In genomic region chr16:36068356-36068755, GRCm38 (mm10) we compare ENCODE assay signal across 17 mouse cellular contexts. TPM values are rescaled to one million over a fixed set of nuclear protein-coding genes. Genes with fewer than 3 reads are reported as not detected.
DNase-seq lines count a peak whose midpoint lies in the region; ATAC-seq and TF ChIP-seq lines count a peak whose summit lies in the region.
"Had no signal": no experiment of that assay in that cellular context is flagged by ENCODE, and none has a peak within 500 bp of the region (broad histone marks: within the 10 kb centered on the region; RNA-seq: fewer than 3 reads in every experiment).

No protein-coding gene starts in this region.

- peaks cover 3% of the 10 kb centered on the region; the same call in 1 of the 2 replicates for H3K36me3 ChIP-seq in forebrain, embryonic 14.5 days (ENCODE audit: control insufficient read depth, insufficient read depth, low read length)
- H3K36me3 ChIP-seq in forebrain, embryonic 15.5 days, result no peaks in the 10 kb centered on the region
- no peaks in the 10 kb centered on the region for H3K36me3 ChIP-seq in hindbrain, embryonic 13.5 days
- no peaks in the 10 kb centered on the region for H3K36me3 ChIP-seq in hindbrain, embryonic 16.5 days (ENCODE audit: control insufficient read depth, insufficient read depth, low read length)
- peaks cover 0 to 46% of the 10 kb centered on the region in 2 experiments for H3K36me3 ChIP-seq in CH12.LX (replicated peaks in 1 of 2; ENCODE audit: control insufficient read depth in 1 of 2, insufficient read depth in 1 of 2, low read length in 1 of 2)
- H3K36me3 ChIP-seq in intestine, embryonic 15.5 days, result no peaks in the 10 kb centered on the region
- H3K36me3 ChIP-seq: embryonic facial prominence, embryonic 12.5 days; midbrain, embryonic 15.5 days had no signal

- TF ChIP-seq POLR2A in CH12.LX (IDR thresholded peaks at IDR 0.05; ENCODE audit: low read depth, low read length), result no peak

- H3K27ac ChIP-seq in forebrain, embryonic 14.5 days (ENCODE audit: low read depth, low read length), result no peak overlapping the region
- no peak overlapping the region for H3K27ac ChIP-seq in forebrain, embryonic 15.5 days (replicated peaks)
- H3K27ac ChIP-seq in hindbrain, embryonic 13.5 days, result no peak overlapping the region
- H3K27ac ChIP-seq in hindbrain, embryonic 16.5 days (ENCODE audit: low read depth, low read length), result no peak overlapping the region
- H3K27ac ChIP-seq in CH12.LX (ENCODE audit: insufficient read depth, low read depth), result no peak overlapping the region
- no peak overlapping the region for H3K27ac ChIP-seq in intestine, embryonic 15.5 days
- H3K27ac ChIP-seq: embryonic facial prominence, embryonic 12.5 days; midbrain, embryonic 15.5 days; neural tube, embryonic 13.5 days had no signal

- no peak for TF ChIP-seq EP300 in CH12.LX (IDR thresholded peaks at IDR 0.05; ENCODE audit: low read length)

- TF ChIP-seq RAD21 in CH12.LX (IDR thresholded peaks at IDR 0.05; ENCODE audit: low read depth, low read length), result no peak

- DNase-seq in forebrain, embryonic 14.5 days (ENCODE audit: low spot score), result peak; percentile 59
- peak; percentile 24 for DNase-seq in CH12.LX (ENCODE audit: extremely low read depth)
- DNase-seq in ovary, postnatal 36 days (ENCODE audit: low spot score), result no peak
- DNase-seq in layer of hippocampus, postnatal 14 days (ENCODE audit: low spot score in 2 of 2), result no peak
- DNase-seq: adrenal gland, adult 2 months; cerebellum, adult 9-11 months; gastrocnemius, postnatal 14 days; kidney, postnatal 25 days; layer of hippocampus, postnatal 36 days had no signal

- H3K9ac ChIP-seq in forebrain, embryonic 14.5 days (ENCODE audit: low read length), result no peak overlapping the region
- H3K9ac ChIP-seq in forebrain, embryonic 15.5 days (replicated peaks), result no peak overlapping the region
- 0 out of 2 replicates have a peak overlapping the region, but pooled peaks have one; percentile 5 for H3K9ac ChIP-seq in hindbrain, embryonic 13.5 days
- no peak overlapping the region for H3K9ac ChIP-seq in hindbrain, embryonic 16.5 days (ENCODE audit: low read depth, low read length)
- no peak overlapping the region for H3K9ac ChIP-seq in CH12.LX (ENCODE audit: insufficient read depth, low read depth)
- no peak overlapping the region for H3K9ac ChIP-seq in intestine, embryonic 15.5 days
- H3K9ac ChIP-seq: embryonic facial prominence, embryonic 12.5 days; midbrain, embryonic 15.5 days; neural tube, embryonic 13.5 days had no signal

- H3K4me2 ChIP-seq in forebrain, embryonic 14.5 days (ENCODE audit: low read length), result no peak overlapping the region
- H3K4me2 ChIP-seq in forebrain, embryonic 15.5 days (replicated peaks), result no peak overlapping the region
- H3K4me2 ChIP-seq in hindbrain, embryonic 13.5 days, result no peak overlapping the region
- no peak overlapping the region for H3K4me2 ChIP-seq in hindbrain, embryonic 16.5 days (ENCODE audit: low read length)
- H3K4me2 ChIP-seq in CH12.LX (ENCODE audit: insufficient read depth, low read depth, poor library complexity, severe bottlenecking), result no peak overlapping the region
- H3K4me2 ChIP-seq in intestine, embryonic 15.5 days (replicated peaks), result peak overlapping the region; percentile 17; the same call in 1 of the 2 replicates
- H3K4me2 ChIP-seq: embryonic facial prominence, embryonic 12.5 days; midbrain, embryonic 15.5 days; neural tube, embryonic 13.5 days had no signal

- peaks cover 22% of the 10 kb centered on the region for H3K79me2 ChIP-seq in CH12.LX (replicated peaks; ENCODE audit: control insufficient read depth, extremely low read depth, insufficient read depth, poor library complexity, severe bottlenecking)

- in situ Hi-C loops in CH12.LX (cut with MboI; ENCODE audit: low pct_ligation_motif_present, low pct_unique_long_range_greater_than_20kb, low sequenced_read_pairs), result no loop called here

- TF ChIP-seq CTCF in CH12.LX (conservative IDR thresholded peaks at IDR 0.05 in 1 of 2, IDR thresholded peaks at IDR 0.05 in 1 of 2; ENCODE audit: low read depth in 2 of 2, low read length in 2 of 2), result no peak

- 30% methylated on average over 3 of the region's 3 CpGs for WGBS in forebrain, embryonic 14.5 days
- WGBS in forebrain, embryonic 15.5 days, result 42% methylated on average over 3 of the region's 3 CpGs
- WGBS in hindbrain, embryonic 13.5 days, result 64% methylated on average over 3 of the region's 3 CpGs
- WGBS in hindbrain, embryonic 16.5 days, result 43% methylated on average over 3 of the region's 3 CpGs
- 59% methylated on average over 3 of the region's 3 CpGs for WGBS in intestine, embryonic 15.5 days

- H3K4me3 ChIP-seq in forebrain, embryonic 14.5 days (ENCODE audit: low read depth, low read length), result no peak overlapping the region
- H3K4me3 ChIP-seq in forebrain, embryonic 15.5 days, result no peak overlapping the region
- no peak overlapping the region for H3K4me3 ChIP-seq in hindbrain, embryonic 13.5 days
- no peak overlapping the region for H3K4me3 ChIP-seq in hindbrain, embryonic 16.5 days (ENCODE audit: low read length)
- H3K4me3 ChIP-seq in CH12.LX (replicated peaks in 1 of 3; ENCODE audit: low read depth in 2 of 3, low read length in 2 of 3, poor library complexity in 1 of 3), result no peak overlapping the region
- no peak overlapping the region for H3K4me3 ChIP-seq in intestine, embryonic 15.5 days (replicated peaks)
- H3K4me3 ChIP-seq: embryonic facial prominence, embryonic 12.5 days; midbrain, embryonic 15.5 days; neural tube, embryonic 13.5 days had no signal

- ATAC-seq in forebrain, embryonic 14.5 days, result no peak
- ATAC-seq in forebrain, embryonic 15.5 days (replicated peaks), result no peak
- ATAC-seq in hindbrain, embryonic 13.5 days (ENCODE audit: low FRiP score), result no peak
- no peak for ATAC-seq in hindbrain, embryonic 16.5 days
- no peak for ATAC-seq in intestine, embryonic 15.5 days
- ATAC-seq: forebrain, embryonic 16.5 days; midbrain, embryonic 15.5 days had no signal

- dilution Hi-C loops in CH12.LX (cut with MboI; ENCODE audit: extremely low pct_ligation_motif_present, extremely low pct_unique_long_range_greater_than_20kb, low sequenced_read_pairs), result no loop called here

- H3K27me3 ChIP-seq in forebrain, embryonic 14.5 days (replicated peaks; ENCODE audit: control insufficient read depth, insufficient read depth, low read length), result no peaks in the 10 kb centered on the region
- no peaks in the 10 kb centered on the region for H3K27me3 ChIP-seq in forebrain, embryonic 15.5 days
- no peaks in the 10 kb centered on the region for H3K27me3 ChIP-seq in hindbrain, embryonic 13.5 days
- H3K27me3 ChIP-seq in hindbrain, embryonic 16.5 days (replicated peaks; ENCODE audit: control insufficient read depth, insufficient read depth, low read length), result no peaks in the 10 kb centered on the region
- no peaks in the 10 kb centered on the region for H3K27me3 ChIP-seq in CH12.LX (replicated peaks)
- H3K27me3 ChIP-seq in intestine, embryonic 15.5 days (replicated peaks), result no peaks in the 10 kb centered on the region
- H3K27me3 ChIP-seq: embryonic facial prominence, embryonic 12.5 days; midbrain, embryonic 15.5 days; neural tube, embryonic 13.5 days had no signal

- H3K4me1 ChIP-seq in forebrain, embryonic 14.5 days (ENCODE audit: control insufficient read depth, insufficient read depth, low read length), result peaks cover 19% of the 10 kb centered on the region
- H3K4me1 ChIP-seq in forebrain, embryonic 15.5 days, result peaks cover 32% of the 10 kb centered on the region
- peaks cover 40% of the 10 kb centered on the region for H3K4me1 ChIP-seq in hindbrain, embryonic 13.5 days (replicated peaks)
- peaks cover 16% of the 10 kb centered on the region for H3K4me1 ChIP-seq in hindbrain, embryonic 16.5 days (ENCODE audit: control insufficient read depth, insufficient read depth, low read depth, low read length)
- H3K4me1 ChIP-seq in CH12.LX (ENCODE audit: control insufficient read depth in 1 of 2, insufficient read depth in 2 of 2), result peaks cover 9 to 37% of the 10 kb centered on the region in 2 experiments
- peaks cover 16% of the 10 kb centered on the region for H3K4me1 ChIP-seq in intestine, embryonic 15.5 days (replicated peaks)

- no peaks in the 10 kb centered on the region for H3K9me3 ChIP-seq in forebrain, embryonic 14.5 days (replicated peaks; ENCODE audit: control insufficient read depth, low read length)
- H3K9me3 ChIP-seq in forebrain, embryonic 15.5 days, result no peaks in the 10 kb centered on the region
- no peaks in the 10 kb centered on the region for H3K9me3 ChIP-seq in hindbrain, embryonic 13.5 days
- no peaks in the 10 kb centered on the region for H3K9me3 ChIP-seq in hindbrain, embryonic 16.5 days (ENCODE audit: control insufficient read depth, low read length)
- H3K9me3 ChIP-seq in CH12.LX (replicated peaks; ENCODE audit: low read length), result no peaks in the 10 kb centered on the region
- H3K9me3 ChIP-seq in intestine, embryonic 15.5 days, result no peaks in the 10 kb centered on the region
- H3K9me3 ChIP-seq: embryonic facial prominence, embryonic 12.5 days; midbrain, embryonic 15.5 days; neural tube, embryonic 13.5 days had no signal

RNA-seq across cellular contexts. Expression of gene Fam162a, which starts 3.0 kb away (rescaled TPM):
- 186 and 211 TPM in 2 replicates for polyA plus RNA-seq in forebrain, embryonic 14.5 days (2014; fragmentation: Nextera tagmentation; extraction: Ambion mirVana)
- 169 and 188 TPM in 2 replicates for polyA plus RNA-seq in forebrain, embryonic 15.5 days (2015; fragmentation: Nextera tagmentation; extraction: Ambion mirVana)
- polyA plus RNA-seq in hindbrain, embryonic 13.5 days (2015; fragmentation: Nextera tagmentation; extraction: Ambion mirVana), result 144 and 159 TPM in 2 replicates
- polyA plus RNA-seq in hindbrain, embryonic 16.5 days (2015; fragmentation: Nextera tagmentation; extraction: Ambion mirVana), result 136 and 144 TPM in 2 replicates
- total RNA-seq in CH12.LX (2012; rRNA removed), result 208 and 419 TPM in 2 replicates
- total RNA-seq in CH12.LX (2014; rRNA removed), result 358 and 369 TPM in 2 replicates
- polyA plus RNA-seq in CH12.LX (2012; ENCODE audit: insufficient read length, low read depth), result 172 and 204 TPM in 2 replicates
- polyA plus RNA-seq in intestine, embryonic 15.5 days (2015; fragmentation: Nextera tagmentation; extraction: Ambion mirVana), result 465 and 500 TPM in 2 replicates
- total RNA-seq in layer of hippocampus, postnatal 14 days (2021), result 10 to 100 TPM; 81.1 to 84.2 TPM

RNA-seq across cellular contexts. Expression of gene Ccdc58, which starts 3.1 kb away (rescaled TPM):
- polyA plus RNA-seq in forebrain, embryonic 14.5 days (2014; fragmentation: Nextera tagmentation; extraction: Ambion mirVana), result 39.0 and 39.2 TPM in 2 replicates
- 34.7 and 35.4 TPM in 2 replicates for polyA plus RNA-seq in forebrain, embryonic 15.5 days (2015; fragmentation: Nextera tagmentation; extraction: Ambion mirVana)
- polyA plus RNA-seq in hindbrain, embryonic 13.5 days (2015; fragmentation: Nextera tagmentation; extraction: Ambion mirVana), result 35.2 and 42.1 TPM in 2 replicates
- polyA plus RNA-seq in hindbrain, embryonic 16.5 days (2015; fragmentation: Nextera tagmentation; extraction: Ambion mirVana), result 29.1 and 29.6 TPM in 2 replicates
- total RNA-seq in CH12.LX (2012; rRNA removed), result 274 and 280 TPM in 2 replicates
- 545 and 591 TPM in 2 replicates for total RNA-seq in CH12.LX (2014; rRNA removed)
- polyA plus RNA-seq in CH12.LX (2012; ENCODE audit: insufficient read length, low read depth), result 188 and 214 TPM in 2 replicates
- 111 and 125 TPM in 2 replicates for polyA plus RNA-seq in intestine, embryonic 15.5 days (2015; fragmentation: Nextera tagmentation; extraction: Ambion mirVana)
- 10 to 100 TPM; 17.1 to 23.9 TPM for total RNA-seq in layer of hippocampus, postnatal 14 days (2021)

RNA-seq across cellular contexts. Expression of gene Wdr5b, which starts 27.4 kb away (rescaled TPM):
- 17.6 and 17.7 TPM in 2 replicates for polyA plus RNA-seq in forebrain, embryonic 14.5 days (2014; fragmentation: Nextera tagmentation; extraction: Ambion mirVana)
- 14.1 and 16.1 TPM in 2 replicates for polyA plus RNA-seq in forebrain, embryonic 15.5 days (2015; fragmentation: Nextera tagmentation; extraction: Ambion mirVana)
- 14.1 and 14.8 TPM in 2 replicates for polyA plus RNA-seq in hindbrain, embryonic 13.5 days (2015; fragmentation: Nextera tagmentation; extraction: Ambion mirVana)
- 10.2 and 11.9 TPM in 2 replicates for polyA plus RNA-seq in hindbrain, embryonic 16.5 days (2015; fragmentation: Nextera tagmentation; extraction: Ambion mirVana)
- total RNA-seq in CH12.LX (2012; rRNA removed) (5.9 and 8.4 TPM in 2 replicates), CH12.LX (2014; rRNA removed) (7.4 and 8.0 TPM in 2 replicates)
- polyA plus RNA-seq in CH12.LX (2012; ENCODE audit: insufficient read length, low read depth), result 5.4 and 6.2 TPM in 2 replicates
- polyA plus RNA-seq in intestine, embryonic 15.5 days (2015; fragmentation: Nextera tagmentation; extraction: Ambion mirVana), result 7.0 and 7.8 TPM in 2 replicates
- 1 to 10 TPM; 4.8 to 5.3 TPM for total RNA-seq in layer of hippocampus, postnatal 14 days (2021)

Comparison
In these comparisons a context has a peak if more than half of its experiments do, and no peak if none do; other contexts are left out.
1. DNase-seq: peak in forebrain, embryonic 14.5 days (single experiment) and CH12.LX (single experiment); none in ovary, postnatal 36 days (single experiment) and layer of hippocampus, postnatal 14 days (0 of 2).